Mouse (Mus musculus) thymus, postnatal 0 days (tissue): ENCODE data around the gene F2. TPM values are rescaled to one million over a fixed set of nuclear protein-coding genes. Genes with fewer than 3 reads are reported as not detected.

Experiments
- polyA plus RNA-seq: library from polyadenylated mRNA; unstranded; fragments of >200 nt; fragmentation: Nextera tagmentation; extraction: Ambion mirVana; gene quantifications from 2 replicates; pipeline ENCODE4 v1.2.1, GENCODE M21; 2015

F2 gene
- polyA plus RNA-seq, 1 experiment from 2014 or later, result 0.98 TPM

Other genes starting within 250 kb of the F2 start
- gene 1110051M20Rik, start 191.7 kb downstream of the F2 start, polyA plus RNA-seq, result 24.5 and 25.2 TPM in 2 replicates
- gene Lrp4, start 178.9 kb downstream of the F2 start, polyA plus RNA-seq, result 2.0 and 2.4 TPM in 2 replicates
- 82.1 and 95.1 TPM in 2 replicates for gene Ckap5, start 109.7 kb downstream of the F2 start, polyA plus RNA-seq
- 7.9 and 12.8 TPM in 2 replicates for gene Zfp408, start 13.4 kb upstream of the F2 start, polyA plus RNA-seq
- 118 and 123 TPM in 2 replicates for gene Arhgap1, start 13.4 kb upstream of the F2 start, polyA plus RNA-seq
- 24.2 and 25.2 TPM in 2 replicates for gene Atg13, start 74.2 kb upstream of the F2 start, polyA plus RNA-seq
- gene Harbi1, start 74.4 kb upstream of the F2 start, polyA plus RNA-seq, result 12.9 and 13.8 TPM in 2 replicates
- 12.7 and 13.0 TPM in 2 replicates for gene Ambra1, start 93.7 kb upstream of the F2 start, polyA plus RNA-seq